Mouse (Mus musculus): Measurements from ENCODE around the gene Smtnl1. TPM values are rescaled to one million over a fixed set of nuclear protein-coding genes. Genes with fewer than 3 reads are reported as not detected.
A peak's percentile ranks its signal among the peaks of the same experiment; 100 is the strongest.

Gene Smtnl1
- polyA plus RNA-seq, 1 experiment from 2014 or later = 0.40 TPM

DNA sequence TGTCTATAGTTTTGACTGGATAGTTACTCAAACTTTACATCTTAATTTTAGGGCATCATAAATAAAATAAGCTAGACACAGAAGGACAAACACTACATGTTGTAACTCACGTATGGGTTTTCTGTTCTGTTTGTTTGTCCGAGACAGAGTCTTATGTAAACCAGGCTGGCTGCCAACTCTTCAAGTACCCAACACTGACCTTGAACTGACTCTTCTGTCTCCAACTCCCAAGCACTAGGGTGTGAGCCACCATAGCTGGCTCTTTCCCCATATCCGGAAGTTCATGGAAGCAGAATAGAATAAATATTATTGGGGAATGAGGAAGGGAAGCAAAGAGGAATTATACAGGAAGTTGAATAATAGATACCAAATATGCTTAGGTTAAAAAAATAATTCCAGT is 29.9 kb downstream of the Smtnl1 start:
- Histone ChIP-seq H3K4me3 (replicated peaks) (no peak overlapping the region), H3K9me3 (replicated peaks) (peaks cover 17% of the 10 kb centered on the region; the same call in 1 of the 2 replicates), H3K4me2 (0 out of 2 replicates have a peak overlapping the region, but pooled peaks have one; percentile 18), H3K36me3 (replicated peaks) (0 out of 2 replicates have a peak, but pooled peaks cover 3% of the 10 kb centered on the region), H3K4me1 (replicated peaks) (peaks cover 37% of the 10 kb centered on the region), H3K27ac (replicated peaks) (no peak overlapping the region), H3K9ac (no peak overlapping the region), H3K27me3 (peaks cover 29% of the 10 kb centered on the region)
- ATAC-seq (ENCODE audit: insufficient read depth) = no peak
- WGBS (ENCODE audit: insufficient replicate concordance) = 79% methylated on average over 3 of the region's 3 CpGs

DNA sequence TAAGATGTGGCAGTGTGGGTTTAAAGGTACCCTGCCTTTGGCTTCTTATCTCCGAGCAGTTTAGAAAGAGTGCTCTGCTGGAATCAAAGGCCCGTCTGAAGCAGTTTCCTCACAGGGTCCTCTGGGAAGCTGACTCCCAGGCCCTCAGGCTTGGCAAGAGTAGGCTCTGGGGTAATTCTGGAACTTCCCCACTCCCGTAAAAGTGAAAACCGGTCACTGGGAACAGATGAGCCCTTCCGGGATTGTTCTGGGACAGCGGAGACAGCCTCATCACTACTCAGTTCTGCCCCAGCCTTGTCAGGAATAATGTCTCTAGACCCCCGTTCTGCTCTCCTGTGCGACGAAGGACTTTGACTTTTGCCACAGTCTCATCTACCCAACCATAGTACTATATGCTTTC is 32.0 kb downstream of the Smtnl1 start:
- no peak for ATAC-seq (ENCODE audit: insufficient read depth)
- Histone ChIP-seq H3K36me3 (replicated peaks) (no peaks in the 10 kb centered on the region), H3K9me3 (replicated peaks) (peaks cover 12% of the 10 kb centered on the region; the same call in 1 of the 2 replicates), H3K4me3 (replicated peaks) (no peak overlapping the region), H3K9ac (no peak overlapping the region), H3K27ac (replicated peaks) (no peak overlapping the region), H3K4me2 (no peak overlapping the region), H3K27me3 (peaks cover 33% of the 10 kb centered on the region), H3K4me1 (replicated peaks) (peaks cover 33% of the 10 kb centered on the region)
- WGBS (ENCODE audit: insufficient replicate concordance) = 53% methylated on average over 9 of the region's 9 CpGs

DNA sequence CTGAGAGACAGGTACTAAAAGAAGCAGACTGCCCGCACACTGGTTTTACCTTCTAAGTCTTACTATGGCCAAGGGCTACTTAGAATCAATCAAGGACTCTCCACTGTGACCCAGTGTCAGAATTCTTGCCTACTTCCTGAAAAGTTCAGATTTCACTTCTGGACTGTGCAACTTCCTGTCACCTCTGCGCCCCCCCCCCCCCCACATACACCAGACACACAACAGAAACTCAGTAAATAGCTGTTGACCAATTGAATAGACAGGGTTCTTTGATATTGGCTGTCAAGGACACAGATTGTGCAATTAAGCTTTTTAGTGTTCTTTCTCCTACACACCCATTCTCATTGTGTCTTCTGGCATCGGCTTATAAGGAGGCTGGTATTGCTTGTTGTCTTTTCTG is 34.1 kb downstream of the Smtnl1 start:
- peaks cover 37% of the 10 kb centered on the region for H3K27me3 ChIP-seq
- no peak overlapping the region for H3K27ac ChIP-seq (replicated peaks)
- H3K36me3 ChIP-seq (replicated peaks) = no peaks in the 10 kb centered on the region
- no peak overlapping the region for H3K9ac ChIP-seq
- H3K9me3 ChIP-seq (replicated peaks) = no peaks in the 10 kb centered on the region
- no peak overlapping the region for H3K4me2 ChIP-seq
- WGBS (ENCODE audit: insufficient replicate concordance) = 47% methylated on average over 3 of the region's 3 CpGs
- no peak overlapping the region for H3K4me3 ChIP-seq (replicated peaks)
- no peak for ATAC-seq (ENCODE audit: insufficient read depth)
- H3K4me1 ChIP-seq (replicated peaks) = peaks cover 20% of the 10 kb centered on the region

DNA sequence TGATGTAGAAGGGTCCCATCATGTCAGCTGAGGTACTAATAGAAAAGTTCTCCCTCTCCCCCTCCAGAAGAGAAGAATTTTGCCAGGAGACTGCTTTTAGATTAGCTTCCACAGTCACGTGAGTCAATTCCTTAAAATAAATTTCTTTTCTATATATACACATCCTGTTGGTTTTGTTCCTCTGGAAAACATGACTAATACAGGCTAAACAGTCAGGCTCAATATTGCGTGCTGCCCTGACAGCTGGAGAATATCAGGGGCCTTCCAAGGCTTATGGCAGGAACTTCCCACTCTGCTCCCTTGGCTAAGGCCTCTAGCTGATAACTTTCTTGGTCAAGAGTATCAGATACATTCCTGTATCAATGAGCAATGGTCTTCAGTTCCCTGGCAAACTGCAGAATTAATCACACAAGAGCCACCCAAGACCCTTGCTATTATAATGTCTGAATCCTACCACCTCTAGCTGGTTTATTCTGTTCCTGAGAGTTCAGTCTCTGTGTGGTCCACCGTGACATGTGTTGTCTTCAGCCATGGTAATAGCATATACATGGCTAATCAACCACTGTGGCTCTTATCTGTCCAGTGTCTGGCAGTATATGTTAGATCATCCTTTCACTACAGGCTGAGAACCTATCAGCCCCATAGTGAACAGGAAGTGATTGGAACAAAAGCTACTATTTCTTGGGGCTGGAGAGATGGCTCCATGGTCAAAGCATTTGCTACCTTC is 38.4 kb downstream of the Smtnl1 start:
- H3K4me2 ChIP-seq = no peak overlapping the region

DNA sequence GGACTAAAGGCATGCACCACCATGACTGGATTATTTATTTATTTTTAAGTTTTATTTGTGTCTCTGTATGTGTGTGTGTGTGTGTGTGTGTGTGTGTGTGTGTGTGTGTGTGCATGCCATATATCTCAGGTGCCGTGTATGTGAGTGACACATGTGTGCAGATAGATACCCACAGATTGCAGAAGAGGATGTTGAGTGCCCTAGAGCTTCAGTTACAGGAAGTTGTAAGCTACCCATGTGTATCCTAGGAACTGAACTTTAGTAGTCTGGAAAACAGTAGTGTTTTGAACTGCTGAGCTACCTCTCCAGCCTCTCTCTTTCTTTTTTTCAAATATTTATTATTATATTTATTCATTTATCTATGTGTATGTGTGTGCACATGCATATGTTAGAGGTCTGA is 39.1 kb downstream of the Smtnl1 start:
- H3K4me2 ChIP-seq = no peak overlapping the region
- H3K4me3 ChIP-seq (replicated peaks) = no peak overlapping the region
- H3K27me3 ChIP-seq = peaks cover 41% of the 10 kb centered on the region
- H3K9me3 ChIP-seq (replicated peaks) = no peaks in the 10 kb centered on the region
- WGBS (ENCODE audit: insufficient replicate concordance) = 48% methylated on average over 1 of the region's 1 CpGs
- H3K36me3 ChIP-seq (replicated peaks) = no peaks in the 10 kb centered on the region
- no peak overlapping the region for H3K9ac ChIP-seq
- 0 out of 2 replicates have a peak, but pooled peaks cover 6% of the 10 kb centered on the region for H3K4me1 ChIP-seq (replicated peaks)
- no peak for ATAC-seq (ENCODE audit: insufficient read depth)
- H3K27ac ChIP-seq (replicated peaks) = no peak overlapping the region

More for the DNA sequence above, 38.4 kb downstream of the Smtnl1 start:
- H3K36me3 ChIP-seq (replicated peaks) = no peaks in the 10 kb centered on the region
- WGBS (ENCODE audit: insufficient replicate concordance) = 48% methylated on average over 3 of the region's 3 CpGs
- no peaks in the 10 kb centered on the region for H3K9me3 ChIP-seq (replicated peaks)
- ATAC-seq (ENCODE audit: insufficient read depth) = no peak
- H3K4me3 ChIP-seq (replicated peaks) = no peak overlapping the region
- H3K27me3 ChIP-seq = peaks cover 39% of the 10 kb centered on the region
- H3K9ac ChIP-seq = no peak overlapping the region
- no peak overlapping the region for H3K27ac ChIP-seq (replicated peaks)
- H3K4me1 ChIP-seq (replicated peaks) = 0 out of 2 replicates have a peak, but pooled peaks cover 11% of the 10 kb centered on the region

DNA sequence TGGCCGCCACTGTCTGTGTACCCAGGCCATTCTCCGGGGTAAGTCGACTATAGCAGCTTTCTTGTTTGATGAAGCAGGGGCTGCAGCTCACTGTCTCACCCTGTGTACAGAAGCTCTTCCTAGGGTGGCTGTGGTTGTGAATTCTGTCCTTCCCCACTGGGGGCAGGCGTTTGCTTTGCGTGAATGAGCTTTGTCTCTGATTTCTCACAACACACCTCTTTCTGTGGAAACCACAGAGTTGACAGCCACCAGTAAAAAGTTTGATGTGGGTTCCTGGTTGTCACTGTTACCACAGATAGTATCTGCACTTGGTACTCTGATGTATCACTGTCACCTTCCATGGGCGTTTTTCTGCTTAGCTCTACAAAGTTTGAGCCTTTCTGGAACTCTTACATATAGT is 43.2 kb downstream of the Smtnl1 start:
- Histone ChIP-seq H3K27ac (replicated peaks) (no peak overlapping the region), H3K4me2 (no peak overlapping the region), H3K36me3 (replicated peaks) (no peaks in the 10 kb centered on the region), H3K9me3 (replicated peaks) (no peaks in the 10 kb centered on the region), H3K4me3 (replicated peaks) (no peak overlapping the region), H3K27me3 (peaks cover 63% of the 10 kb centered on the region), H3K9ac (no peak overlapping the region), H3K4me1 (replicated peaks) (no peaks in the 10 kb centered on the region)
- ATAC-seq (ENCODE audit: insufficient read depth) = no peak
- 32% methylated on average over 6 of the region's 6 CpGs for WGBS (ENCODE audit: insufficient replicate concordance)

DNA sequence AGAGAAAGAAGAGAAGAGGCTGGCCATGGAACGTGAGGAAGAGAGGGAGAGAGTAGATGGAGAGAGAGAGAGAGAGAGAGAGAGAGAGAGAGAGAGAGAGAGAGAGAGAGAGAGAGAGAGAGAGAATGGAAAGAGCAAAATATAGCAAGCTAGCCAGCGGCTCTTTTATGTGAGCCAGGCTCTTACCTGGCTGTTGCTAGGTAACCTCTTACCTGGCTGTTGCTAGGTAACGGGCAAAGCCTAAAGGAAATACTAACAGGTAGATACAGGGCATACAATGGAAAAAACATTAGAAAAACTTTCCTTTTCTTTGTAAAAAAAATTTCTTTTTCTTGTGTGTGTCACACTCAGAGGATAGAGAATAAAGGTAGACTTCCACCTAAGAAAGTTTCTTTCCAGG is 44.7 kb downstream of the Smtnl1 start:
- Histone ChIP-seq H3K36me3 (replicated peaks) (no peaks in the 10 kb centered on the region; the same call in 1 of the 2 replicates), H3K4me2 (no peak overlapping the region), H3K9me3 (replicated peaks) (no peaks in the 10 kb centered on the region), H3K27ac (replicated peaks) (no peak overlapping the region), H3K4me3 (replicated peaks) (no peak overlapping the region), H3K4me1 (replicated peaks) (no peaks in the 10 kb centered on the region), H3K27me3 (peaks cover 74% of the 10 kb centered on the region), H3K9ac (no peak overlapping the region)
- ATAC-seq (ENCODE audit: insufficient read depth) = no peak
- WGBS (ENCODE audit: insufficient replicate concordance) = 59% methylated on average over 3 of the region's 3 CpGs

DNA sequence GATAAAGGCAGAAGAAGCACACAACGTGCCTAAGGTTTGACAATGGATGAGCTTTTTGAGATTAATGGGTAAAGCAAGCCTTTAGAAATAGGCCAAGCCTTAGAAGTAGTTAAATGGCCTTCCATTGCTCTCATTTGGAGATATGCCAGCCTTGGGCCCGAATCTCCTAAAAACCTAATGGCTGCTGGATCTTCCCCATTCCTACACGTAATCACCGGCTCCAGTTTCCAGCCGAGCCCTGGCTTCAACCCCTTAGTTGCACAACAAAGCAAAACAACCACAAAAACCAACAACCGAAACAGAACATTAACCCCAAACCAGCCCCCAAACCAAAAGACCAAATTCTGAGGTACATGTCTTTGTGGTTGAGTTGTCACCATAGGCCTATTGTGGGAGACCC is 46.8 kb downstream of the Smtnl1 start:
- ATAC-seq (ENCODE audit: insufficient read depth) = no peak
- Histone ChIP-seq H3K4me3 (replicated peaks) (no peak overlapping the region), H3K27me3 (peaks cover 83% of the 10 kb centered on the region), H3K9me3 (replicated peaks) (no peaks in the 10 kb centered on the region), H3K4me2 (no peak overlapping the region), H3K4me1 (replicated peaks) (no peaks in the 10 kb centered on the region), H3K36me3 (replicated peaks) (no peaks in the 10 kb centered on the region; the same call in 1 of the 2 replicates), H3K9ac (no peak overlapping the region), H3K27ac (replicated peaks) (0 out of 2 replicates have a peak overlapping the region, but pooled peaks have one; percentile 41)
- WGBS (ENCODE audit: insufficient replicate concordance) = 61% methylated on average over 6 of the region's 6 CpGs

DNA sequence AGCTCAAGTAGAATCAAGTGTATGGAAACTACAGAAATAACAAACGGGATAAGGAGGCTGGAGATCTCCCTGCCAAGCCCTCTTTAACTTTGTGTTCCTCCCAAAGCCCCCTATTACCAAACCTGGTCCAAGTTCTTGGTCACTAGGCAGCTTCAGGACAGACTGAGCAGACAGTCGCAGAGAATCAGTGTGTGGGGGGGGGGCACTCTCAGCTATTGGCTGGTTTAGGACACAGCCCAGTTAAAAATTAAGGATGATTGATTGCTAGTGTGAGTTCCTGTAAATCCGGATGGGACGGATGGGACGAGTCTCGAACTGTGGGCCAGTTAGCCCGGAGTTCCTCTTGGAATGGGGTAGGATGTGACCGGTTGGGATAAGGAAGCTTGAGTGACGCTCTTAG is 47.2 kb downstream of the Smtnl1 start, which contains the start of gene Serping1:
Serping1 (minus strand) TSS at position 204 of the 400 bp plus-strand sequence.
- Histone ChIP-seq H3K36me3 (replicated peaks) (no peaks in the 10 kb centered on the region; the same call in 1 of the 2 replicates), H3K4me2 (peak within 1 kb of the TSS; percentile 45), H3K27ac (replicated peaks) (0 out of 2 replicates have a peak within 1 kb of the TSS, but pooled peaks have one; percentile 41), H3K9me3 (replicated peaks) (no peaks in the 10 kb centered on the region), H3K9ac (no peak within 1 kb of the TSS; the same call in 1 of the 2 replicates), H3K4me3 (replicated peaks) (peak within 1 kb of the TSS; percentile 40), H3K27me3 (peaks cover 86% of the 10 kb centered on the region), H3K4me1 (replicated peaks) (no peaks in the 10 kb centered on the region)
- 55% methylated on average over 9 of the region's 9 CpGs for WGBS (ENCODE audit: insufficient replicate concordance)
- peak; percentile 75 for ATAC-seq (ENCODE audit: insufficient read depth)

DNA sequence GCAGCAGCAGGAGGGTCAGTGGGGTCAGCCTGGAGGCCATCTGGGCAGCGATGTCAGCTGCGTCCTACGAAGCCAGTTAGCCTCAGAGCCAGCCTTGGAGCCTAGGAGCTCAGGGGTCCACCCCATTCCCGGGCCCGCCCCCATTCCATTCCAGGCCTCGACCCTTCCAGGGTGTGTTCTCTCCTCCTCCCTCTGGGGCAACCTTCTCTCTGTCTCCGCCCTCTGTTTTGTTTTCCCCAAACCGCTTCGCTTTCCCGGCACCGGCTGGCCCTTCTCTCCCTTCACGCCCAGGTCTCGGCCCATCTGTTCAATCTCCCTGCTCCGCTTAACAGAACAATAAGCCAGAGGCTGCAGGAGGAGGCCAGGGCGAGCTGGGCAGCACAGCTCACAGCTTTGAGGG is 47.7 kb downstream of the Smtnl1 start:
- H3K27ac ChIP-seq (replicated peaks) = 0 out of 2 replicates have a peak overlapping the region, but pooled peaks have one; percentile 38
- peak; percentile 74 for ATAC-seq (ENCODE audit: insufficient read depth)
- H3K4me2 ChIP-seq = peak overlapping the region; percentile 45
- H3K4me3 ChIP-seq (replicated peaks) = peak overlapping the region; percentile 40
- 19% methylated on average over 15 of the region's 15 CpGs for WGBS (ENCODE audit: insufficient replicate concordance)
- no peak overlapping the region; the same call in 1 of the 2 replicates for H3K9ac ChIP-seq
- peaks cover 89% of the 10 kb centered on the region for H3K27me3 ChIP-seq
- no peaks in the 10 kb centered on the region for H3K4me1 ChIP-seq (replicated peaks)
- H3K9me3 ChIP-seq (replicated peaks) = no peaks in the 10 kb centered on the region
- peaks cover 3% of the 10 kb centered on the region; the same call in 1 of the 2 replicates for H3K36me3 ChIP-seq (replicated peaks)

DNA sequence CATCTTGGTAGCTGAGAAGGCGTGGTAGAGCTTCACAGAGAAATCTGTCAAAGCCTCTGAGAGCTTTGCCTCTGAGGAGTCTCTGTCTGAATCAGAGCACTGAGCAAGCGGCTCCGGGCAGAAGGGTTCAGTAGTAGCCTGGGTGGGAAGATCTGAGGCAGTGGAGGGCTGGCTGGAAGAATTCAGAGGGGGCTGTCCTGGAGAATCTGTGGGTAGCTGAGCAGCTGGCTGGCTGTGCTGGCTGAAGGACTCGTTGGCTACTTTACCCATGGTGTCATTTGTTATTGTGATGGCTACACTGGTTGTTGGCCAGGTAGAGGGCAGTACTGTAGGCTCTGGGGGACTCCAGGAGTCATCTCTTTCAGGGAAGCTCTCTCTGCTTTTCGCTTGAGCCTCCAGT is 49.3 kb downstream of the Smtnl1 start:
- 65% methylated on average over 5 of the region's 5 CpGs for WGBS (ENCODE audit: insufficient replicate concordance)
- H3K4me3 ChIP-seq (replicated peaks) = no peak overlapping the region
- peaks cover 3% of the 10 kb centered on the region; the same call in 1 of the 2 replicates for H3K36me3 ChIP-seq (replicated peaks)
- H3K9ac ChIP-seq = no peak overlapping the region
- H3K27ac ChIP-seq (replicated peaks) = no peak overlapping the region
- no peak for ATAC-seq (ENCODE audit: insufficient read depth)
- no peaks in the 10 kb centered on the region for H3K4me1 ChIP-seq (replicated peaks)
- no peak overlapping the region for H3K4me2 ChIP-seq
- H3K9me3 ChIP-seq (replicated peaks) = no peaks in the 10 kb centered on the region
- H3K27me3 ChIP-seq = peaks cover 86% of the 10 kb centered on the region
